Mouse (Mus musculus) layer of hippocampus, postnatal 10 days (tissue): ENCODE measurements around the gene Rxra. TPM values are rescaled to one million over a fixed set of nuclear protein-coding genes. Genes with fewer than 3 reads are reported as not detected.

ENCODE experiments used
- DNase-seq, 2 experiments: peaks; one replicate each; pipeline ENCODE4 v3.0.0; 2021; ENCODE audit warnings: low spot score in 2 of 2
- long read RNA-seq: library from polyadenylated mRNA; stranded (forward); transcript quantifications from one replicate; pipeline ENCODE4 v2.0.0, GENCODE M21; 2023
- total RNA-seq, 2 experiments: library from RNA; stranded (reverse); gene quantifications; 2 replicates each; pipeline ENCODE4 v1.2.3; 2021

Gene Rxra
- 10 to 100 TPM; 13.4 to 14.2 TPM for total RNA-seq
- long read RNA-seq, full-length matches to known transcripts: 1 of 9 reads
- long read RNA-seq, partial matches to known transcripts: 0 of 9 reads
- long read RNA-seq, other reads (novel, unspliced or antisense): 8 of 9 reads

- peak in 1 of 2 experiments; percentile 24 for DNase-seq
These were observed at the start of gene Rxra for GRCm38 (mm10) chr2:27676106-27676477. TSS of gene Rxra (plus strand) at chr2:27676440.

GRCm38 (mm10) chr2:27626604-27627003 lies 49.6 kb upstream of the Rxra start:
- DNase-seq: no peak

- no peak for DNase-seq
These were observed 45.5 kb upstream of the Rxra start for GRCm38 (mm10) chr2:27630601-27631285.

GRCm38 (mm10) chr2:27633471-27633870 lies 42.8 kb upstream of the Rxra start:
- DNase-seq: no peak

GRCm38 (mm10) chr2:27634018-27634417 lies 42.2 kb upstream of the Rxra start:
- DNase-seq: no peak

GRCm38 (mm10) chr2:27635147-27635738 lies 41.0 kb upstream of the Rxra start:
- no peak for DNase-seq

GRCm38 (mm10) chr2:27636796-27637195 lies 39.4 kb upstream of the Rxra start:
- no peak for DNase-seq

GRCm38 (mm10) chr2:27637281-27637896 lies 38.9 kb upstream of the Rxra start:
- no peak for DNase-seq

- DNase-seq: no peak
These were observed 36.5 kb upstream of the Rxra start for GRCm38 (mm10) chr2:27639631-27640334.

GRCm38 (mm10) chr2:27640900-27641479 lies 35.2 kb upstream of the Rxra start:
- no peak for DNase-seq

- DNase-seq: no peak
These were observed 31.6 kb upstream of the Rxra start for GRCm38 (mm10) chr2:27644547-27645120.

GRCm38 (mm10) chr2:27645471-27645870 lies 30.8 kb upstream of the Rxra start:
- no peak for DNase-seq

GRCm38 (mm10) chr2:27649862-27650661 lies 26.2 kb upstream of the Rxra start:
- no peak for DNase-seq

GRCm38 (mm10) chr2:27650991-27651390 lies 25.2 kb upstream of the Rxra start:
- no peak for DNase-seq

- no peak for DNase-seq
These were observed 22.7 kb upstream of the Rxra start for GRCm38 (mm10) chr2:27653496-27654030.

- DNase-seq: no peak
These were observed 21.7 kb upstream of the Rxra start for GRCm38 (mm10) chr2:27654321-27655232.

- DNase-seq: no peak
These were observed 19.7 kb upstream of the Rxra start for GRCm38 (mm10) chr2:27656576-27656975.

- no peak for DNase-seq
These were observed 11.0 kb upstream of the Rxra start for GRCm38 (mm10) chr2:27665284-27665683.

- no peak for DNase-seq
These were observed 9.5 kb upstream of the Rxra start for GRCm38 (mm10) chr2:27666719-27667118.
